Mouse (Mus musculus): Measurements from ENCODE around the gene Eva1c. TPM values are rescaled to one million over a fixed set of nuclear protein-coding genes. Genes with fewer than 3 reads are reported as not detected.

The Eva1c gene
- polyA plus RNA-seq, 1 experiment from 2014 or later: 0.82 TPM

DNA sequence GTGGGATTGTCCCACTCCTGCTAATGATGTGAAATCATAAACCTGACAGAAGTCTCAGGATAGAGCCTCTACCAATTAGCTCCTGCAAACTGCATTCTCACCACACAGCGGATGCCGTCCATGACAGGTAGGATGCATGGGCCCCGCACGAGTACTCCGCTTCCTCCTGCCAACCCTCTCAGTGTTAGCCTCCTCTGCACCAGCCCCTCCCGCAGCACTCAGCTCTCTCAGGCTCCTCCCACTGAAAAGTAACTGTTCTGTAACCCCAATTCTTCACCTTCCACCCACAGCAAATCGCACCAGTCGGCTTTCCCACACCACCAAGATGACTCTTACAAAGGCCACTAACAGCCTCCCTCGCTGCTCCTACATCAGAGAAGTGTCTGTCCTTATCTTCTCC lies 126.6 kb downstream of the Eva1c start:
- ATAC-seq (ENCODE audit: low FRiP score, low TSS enrichment): no peak
- H3K9me3 ChIP-seq (ENCODE audit: low read length): no peaks in the 10 kb centered on the region
- H3K4me3 ChIP-seq (ENCODE audit: low read length): no peak overlapping the region
- no peak overlapping the region for H3K27ac ChIP-seq (ENCODE audit: low read length)
- no peak overlapping the region for H3K4me2 ChIP-seq (replicated peaks; ENCODE audit: low read depth, low read length)
- WGBS: 85% methylated on average over 9 of the region's 9 CpGs
- H3K4me1 ChIP-seq (ENCODE audit: insufficient read depth, low read length): no peaks in the 10 kb centered on the region
- H3K27me3 ChIP-seq (ENCODE audit: insufficient read depth, low read length): no peaks in the 10 kb centered on the region
- H3K36me3 ChIP-seq (ENCODE audit: insufficient read depth, low read length): peaks cover 7% of the 10 kb centered on the region; the same call in 1 of the 2 replicates
- H3K9ac ChIP-seq (replicated peaks; ENCODE audit: low read length): no peak overlapping the region

DNA sequence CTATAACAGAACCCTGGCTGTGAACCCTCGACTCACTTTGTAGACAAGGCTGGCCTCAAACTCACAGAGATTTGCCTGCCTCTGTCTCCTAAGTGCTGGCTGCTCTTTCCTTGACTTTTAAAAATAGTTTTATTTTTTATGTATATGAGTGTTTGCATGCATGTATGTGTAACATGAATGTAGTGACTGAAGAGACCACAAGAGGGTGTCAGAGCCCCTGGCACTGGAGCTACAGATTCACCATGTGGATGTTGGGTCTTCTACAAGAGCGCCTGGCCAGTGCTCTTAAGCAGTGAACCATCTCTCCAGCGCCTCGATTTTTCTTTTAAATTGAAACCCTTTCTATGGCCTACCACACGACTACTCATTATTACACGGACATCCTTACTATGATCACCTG lies 127.3 kb downstream of the Eva1c start:
- H3K9me3 ChIP-seq (ENCODE audit: low read length): no peaks in the 10 kb centered on the region
- no peak for ATAC-seq (ENCODE audit: low FRiP score, low TSS enrichment)

More for the DNA sequence above, 127.3 kb downstream of the Eva1c start:
- WGBS: 92% methylated on average over 6 of the region's 6 CpGs
- H3K9ac ChIP-seq (replicated peaks; ENCODE audit: low read length): no peak overlapping the region
- H3K4me2 ChIP-seq (replicated peaks; ENCODE audit: low read depth, low read length): no peak overlapping the region
- H3K4me3 ChIP-seq (ENCODE audit: low read length): no peak overlapping the region
- no peaks in the 10 kb centered on the region for H3K27me3 ChIP-seq (ENCODE audit: insufficient read depth, low read length)
- peaks cover 7% of the 10 kb centered on the region; the same call in 1 of the 2 replicates for H3K36me3 ChIP-seq (ENCODE audit: insufficient read depth, low read length)
- H3K4me1 ChIP-seq (ENCODE audit: insufficient read depth, low read length): no peaks in the 10 kb centered on the region
- no peak overlapping the region for H3K27ac ChIP-seq (ENCODE audit: low read length)

Small RNA genes within 50 kb of the gene (microRNA-seq; reads per million reads assigned to microRNA genes)
- not detected for gene Gm22933

Other genes with a start within 250 kb of the Eva1c start
- gene Mis18a, start 99.3 kb upstream of the Eva1c start, polyA plus RNA-seq (2015; fragmentation: Nextera tagmentation; extraction: Ambion mirVana): 63.0 and 64.9 TPM in 2 replicates
- 5.2 and 9.3 TPM in 2 replicates for gene Mrap, start 88.5 kb upstream of the Eva1c start, polyA plus RNA-seq (2015; fragmentation: Nextera tagmentation; extraction: Ambion mirVana)
- gene Urb1, start 16.3 kb upstream of the Eva1c start, polyA plus RNA-seq (2015; fragmentation: Nextera tagmentation; extraction: Ambion mirVana): 8.5 and 9.6 TPM in 2 replicates
- gene Cfap298, start 108.4 kb downstream of the Eva1c start, polyA plus RNA-seq (2015; fragmentation: Nextera tagmentation; extraction: Ambion mirVana): 43.0 and 44.0 TPM in 2 replicates
- gene Synj1, start 184.6 kb downstream of the Eva1c start, polyA plus RNA-seq (2015; fragmentation: Nextera tagmentation; extraction: Ambion mirVana): 12.3 and 17.0 TPM in 2 replicates
- 51.4 and 54.5 TPM in 2 replicates for gene Paxbp1, start 217.8 kb downstream of the Eva1c start, polyA plus RNA-seq (2015; fragmentation: Nextera tagmentation; extraction: Ambion mirVana)

Measured in kidney, embryonic 16.5 days (tissue).